Mouse (Mus musculus) erythroblast, embryonic 14.5 days (primary cell): Measurements from ENCODE around the gene Spats2l.

Experiments used
- GATA1 ChIP-seq: IDR thresholded peaks from 2 replicates; pipeline ENCODE4 v1.6.1; 2012; ENCODE audit warnings: low read length, inconsistent platforms, mixed read lengths
- TAL1 ChIP-seq: IDR thresholded peaks from 3 replicates; pipeline ENCODE4 v1.6.1; 2012; ENCODE audit warnings: low read length, inconsistent platforms, mixed read lengths

DNA sequence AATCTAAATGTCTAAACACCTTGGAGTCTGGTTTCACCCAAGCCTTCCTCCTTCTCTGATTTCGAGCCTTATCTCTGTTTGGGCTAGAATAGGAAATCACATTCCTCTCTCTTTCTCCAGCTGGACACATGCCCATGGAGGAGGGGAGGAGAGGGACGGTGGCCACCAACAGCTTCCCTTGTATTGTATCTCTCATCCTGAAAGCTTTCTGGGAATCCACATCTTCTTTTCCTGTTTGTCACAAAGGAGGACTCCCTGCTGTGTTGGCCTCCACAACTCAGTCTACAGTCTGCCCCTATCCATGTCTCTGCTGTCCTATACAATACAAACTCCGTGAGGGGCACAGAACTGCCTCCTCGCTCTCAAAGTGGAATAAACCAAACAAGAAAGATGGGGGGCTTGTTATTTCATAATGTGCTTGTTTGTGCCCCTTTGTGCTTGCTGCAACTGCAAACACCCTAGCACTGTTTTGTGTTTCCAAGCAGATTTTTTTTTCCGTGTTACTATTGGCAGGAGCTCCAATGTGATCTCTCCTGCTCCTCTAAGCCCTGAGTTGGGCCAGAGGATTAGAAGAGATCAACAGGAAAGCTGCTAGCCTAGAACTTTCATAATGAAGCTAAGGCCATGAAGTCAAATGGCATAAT, 116.4 kb downstream of the Spats2l start:
- TF ChIP-seq GATA1 = no peak
- TF ChIP-seq TAL1 = no peak
